Mouse (Mus musculus) liver, embryonic 13.5 days (tissue): ENCODE data around the gene 4930432M17Rik. TPM values are rescaled to one million over a fixed set of nuclear protein-coding genes. Genes with fewer than 3 reads are reported as not detected.
A peak's percentile ranks its signal among the peaks of the same experiment; 100 is the strongest.

ENCODE experiments used
- ATAC-seq: fragments of 200-750 bp; cut with Nextera tagmentation; 2 replicates; pipeline ENCODE4 v1.8.0; 2017; ENCODE audit warnings: low read depth, mild to moderate bottlenecking, moderate number of reproducible peaks, moderate library complexity
- DNase-seq: peaks from one replicate; pipeline ENCODE4 v3.0.0; 2022
- H3K27ac ChIP-seq: fragments of 300-500 bp; sonication (generic); 2 replicates; pipeline ENCODE4 v1.5.1; 2015; ENCODE audit warnings: moderate library complexity, mild to moderate bottlenecking, inconsistent platforms
- H3K27me3 ChIP-seq: fragments of 300-500 bp; sonication (generic); 2 replicates; pipeline ENCODE4 v1.6.1; 2015; ENCODE audit warnings: mild to moderate bottlenecking, inconsistent platforms
- H3K36me3 ChIP-seq: fragments of 300-500 bp; sonication (generic); 2 replicates; pipeline ENCODE4 v1.6.1; 2015; ENCODE audit warnings: mild to moderate bottlenecking, inconsistent platforms
- H3K4me1 ChIP-seq: fragments of 300-500 bp; sonication (generic); replicated peaks from 2 replicates; pipeline ENCODE4 v1.6.1; 2015; ENCODE audit warnings: inconsistent platforms
- H3K4me2 ChIP-seq: fragments of 300-500 bp; sonication (generic); 2 replicates; pipeline ENCODE4 v1.6.1; 2015; ENCODE audit warnings: inconsistent platforms, mild to moderate bottlenecking, moderate library complexity
- H3K4me3 ChIP-seq: fragments of 300-500 bp; sonication (generic); replicated peaks from 2 replicates; pipeline ENCODE4 v1.5.1; 2015; ENCODE audit warnings: mild to moderate bottlenecking, inconsistent platforms
- H3K9ac ChIP-seq: fragments of 300-500 bp; sonication (generic); 2 replicates; pipeline ENCODE4 v1.6.1; 2015; ENCODE audit warnings: mild to moderate bottlenecking, inconsistent platforms
- H3K9me3 ChIP-seq: fragments of 300-500 bp; sonication (generic); replicated peaks from 2 replicates; pipeline ENCODE4 v1.6.1; 2016; ENCODE audit warnings: inconsistent platforms
- WGBS: fragments of 180-500 bp; shearing (Covaris S2); methylation state at CpG from one replicate; pipeline ENCODE4 v1.1.7; 2015; ENCODE audit not compliant: insufficient replicate concordance; 5-methylcytosine and 5-hydroxymethylcytosine counted together
- polyA plus RNA-seq: library from polyadenylated mRNA; unstranded; fragments of >200 nt; fragmentation: Nextera tagmentation; extraction: Ambion mirVana; gene quantifications from 2 replicates; pipeline ENCODE4 v1.2.1, GENCODE M21; 2015

Gene 4930432M17Rik
- polyA plus RNA-seq, 1 experiment from 2014 or later: not detected

GRCm38 (mm10) chr3:121712222-121712621 is 41.7 kb downstream of the 4930432M17Rik start:
- Histone ChIP-seq H3K4me2 (no peak overlapping the region), H3K4me3 (no peak overlapping the region), H3K9me3 (no peaks in the 10 kb centered on the region), H3K4me1 (no peaks in the 10 kb centered on the region), H3K27ac (no peak overlapping the region), H3K36me3 (no peaks in the 10 kb centered on the region), H3K9ac (no peak overlapping the region), H3K27me3 (no peaks in the 10 kb centered on the region)
- ATAC-seq: no peak
- 65% methylated on average over 4 of the region's 4 CpGs for WGBS
- DNase-seq: no peak

- Histone ChIP-seq H3K9ac (no peak overlapping the region), H3K4me2 (no peak overlapping the region), H3K9me3 (no peaks in the 10 kb centered on the region), H3K27me3 (no peaks in the 10 kb centered on the region), H3K36me3 (no peaks in the 10 kb centered on the region), H3K27ac (no peak overlapping the region), H3K4me3 (no peak overlapping the region), H3K4me1 (no peaks in the 10 kb centered on the region)
- no peak for ATAC-seq
- no peak for DNase-seq
- WGBS: 41% methylated on average over 17 of the region's 17 CpGs
Observed at GRCm38 (mm10) chr3:121713151-121713701, 42.7 kb downstream of the 4930432M17Rik start.

- Histone ChIP-seq H3K9ac (no peak overlapping the region), H3K4me1 (no peaks in the 10 kb centered on the region), H3K27me3 (no peaks in the 10 kb centered on the region), H3K9me3 (no peaks in the 10 kb centered on the region), H3K4me2 (no peak overlapping the region), H3K27ac (no peak overlapping the region), H3K36me3 (no peaks in the 10 kb centered on the region), H3K4me3 (no peak overlapping the region)
- WGBS: 67% methylated on average over 8 of the region's 8 CpGs
- DNase-seq (no peak), ATAC-seq (no peak)
Observed at GRCm38 (mm10) chr3:121713816-121714215, 43.3 kb downstream of the 4930432M17Rik start.

- H3K9me3 ChIP-seq: no peaks in the 10 kb centered on the region
- ATAC-seq: no peak
- no peak overlapping the region for H3K27ac ChIP-seq
- no peak for DNase-seq
- no peak overlapping the region for H3K9ac ChIP-seq
- no peaks in the 10 kb centered on the region for H3K4me1 ChIP-seq
- 75% methylated on average over 2 of the region's 2 CpGs for WGBS
- H3K4me2 ChIP-seq: no peak overlapping the region
- H3K27me3 ChIP-seq: no peaks in the 10 kb centered on the region
- H3K36me3 ChIP-seq: no peaks in the 10 kb centered on the region
- no peak overlapping the region for H3K4me3 ChIP-seq
Observed at GRCm38 (mm10) chr3:121714461-121714860, 43.9 kb downstream of the 4930432M17Rik start.

- Histone ChIP-seq H3K27ac (no peak overlapping the region), H3K36me3 (no peaks in the 10 kb centered on the region), H3K4me1 (no peaks in the 10 kb centered on the region), H3K9ac (no peak overlapping the region), H3K9me3 (no peaks in the 10 kb centered on the region), H3K4me3 (no peak overlapping the region), H3K27me3 (no peaks in the 10 kb centered on the region), H3K4me2 (no peak overlapping the region)
- DNase-seq (no peak), ATAC-seq (no peak)
Observed at GRCm38 (mm10) chr3:121715336-121715735, 44.8 kb downstream of the 4930432M17Rik start.

- H3K36me3 ChIP-seq: no peaks in the 10 kb centered on the region
- 47% methylated on average over 6 of the region's 6 CpGs for WGBS
- DNase-seq (no peak), ATAC-seq (no peak)
- H3K4me2 ChIP-seq: no peak overlapping the region
- no peak overlapping the region for H3K9ac ChIP-seq
- no peaks in the 10 kb centered on the region for H3K4me1 ChIP-seq
- H3K27me3 ChIP-seq: no peaks in the 10 kb centered on the region
- H3K9me3 ChIP-seq: no peaks in the 10 kb centered on the region
- H3K27ac ChIP-seq: no peak overlapping the region
- H3K4me3 ChIP-seq: no peak overlapping the region
Observed at GRCm38 (mm10) chr3:121715741-121716459, 45.3 kb downstream of the 4930432M17Rik start.

- Histone ChIP-seq H3K4me3 (no peak overlapping the region), H3K27ac (no peak overlapping the region), H3K9ac (no peak overlapping the region), H3K4me1 (0 out of 2 replicates have a peak, but pooled peaks cover 3% of the 10 kb centered on the region), H3K27me3 (peaks cover 4% of the 10 kb centered on the region), H3K36me3 (no peaks in the 10 kb centered on the region), H3K9me3 (no peaks in the 10 kb centered on the region), H3K4me2 (no peak overlapping the region)
- WGBS: 67% methylated on average over 5 of the region's 5 CpGs
- DNase-seq (no peak), ATAC-seq (no peak)
Observed at GRCm38 (mm10) chr3:121716480-121716879, 45.9 kb downstream of the 4930432M17Rik start.

- Histone ChIP-seq H3K9ac (no peak overlapping the region), H3K27me3 (peaks cover 26% of the 10 kb centered on the region), H3K4me1 (peaks cover 16% of the 10 kb centered on the region), H3K27ac (no peak overlapping the region), H3K4me3 (no peak overlapping the region), H3K36me3 (no peaks in the 10 kb centered on the region), H3K9me3 (no peaks in the 10 kb centered on the region), H3K4me2 (no peak overlapping the region)
- 66% methylated on average over 8 of the region's 8 CpGs for WGBS
- no peak for ATAC-seq
- DNase-seq: no peak
Observed at GRCm38 (mm10) chr3:121718679-121719078, 48.1 kb downstream of the 4930432M17Rik start.

GRCm38 (mm10) chr3:121719701-121720100 is 49.1 kb downstream of the 4930432M17Rik start:
- DNase-seq: no peak
- no peaks in the 10 kb centered on the region for H3K36me3 ChIP-seq
- no peak overlapping the region for H3K4me2 ChIP-seq

GRCm38 (mm10) chr3:121720801-121721690 is 50.5 kb downstream of the 4930432M17Rik start:
- 33% methylated on average over 14 of the region's 14 CpGs for WGBS
- no peaks in the 10 kb centered on the region for H3K9me3 ChIP-seq
- ATAC-seq: no peak
- DNase-seq: no peak
- no peaks in the 10 kb centered on the region for H3K36me3 ChIP-seq
- no peak overlapping the region for H3K27ac ChIP-seq
- peaks cover 16% of the 10 kb centered on the region for H3K4me1 ChIP-seq
- peaks cover 43% of the 10 kb centered on the region for H3K27me3 ChIP-seq
- H3K9ac ChIP-seq: no peak overlapping the region
- H3K4me3 ChIP-seq: no peak overlapping the region
- H3K4me2 ChIP-seq: peak overlapping the region; percentile 28

More at GRCm38 (mm10) chr3:121719701-121720100, 49.1 kb downstream of the 4930432M17Rik start:
- Histone ChIP-seq H3K27me3 (peaks cover 37% of the 10 kb centered on the region), H3K4me3 (no peak overlapping the region), H3K9ac (no peak overlapping the region), H3K27ac (no peak overlapping the region), H3K4me1 (peaks cover 16% of the 10 kb centered on the region), H3K9me3 (no peaks in the 10 kb centered on the region)
- no peak for ATAC-seq
- WGBS: 52% methylated on average over 3 of the region's 3 CpGs

GRCm38 (mm10) chr3:121721691-121722070 is 51.1 kb downstream of the 4930432M17Rik start:
- no peak overlapping the region for H3K27ac ChIP-seq
- peaks cover 43% of the 10 kb centered on the region for H3K27me3 ChIP-seq
- H3K4me3 ChIP-seq: no peak overlapping the region
- WGBS: 24% methylated on average over 7 of the region's 7 CpGs
- H3K4me1 ChIP-seq: peaks cover 16% of the 10 kb centered on the region
- peak overlapping the region; percentile 28 for H3K4me2 ChIP-seq
- no peak for ATAC-seq
- H3K9ac ChIP-seq: no peak overlapping the region
- DNase-seq: no peak
- H3K36me3 ChIP-seq: no peaks in the 10 kb centered on the region
- H3K9me3 ChIP-seq: no peaks in the 10 kb centered on the region
